ENCODE assay signal across 28 mouse cellular contexts in genomic region chr14:33903199-33903598, GRCm38 (mm10). TPM values are rescaled to one million over a fixed set of nuclear protein-coding genes. Genes with fewer than 3 reads are reported as not detected.
A peak's percentile ranks its signal among the peaks of the same experiment; 100 is the strongest.
DNase-seq lines count a peak whose midpoint lies in the region; ATAC-seq lines count a peak whose summit lies in the region.
"Had no signal": no experiment of that assay in that cellular context is flagged by ENCODE, and none has a peak within 500 bp of the region (broad histone marks: within the 10 kb centered on the region; RNA-seq: fewer than 3 reads in every experiment).

No protein-coding gene starts in this region.

- WGBS in heart, embryonic 11.5 days (ENCODE audit: insufficient replicate concordance), result 72% methylated on average over 1 of the region's 1 CpGs

- no peaks in the 10 kb centered on the region for H3K4me1 ChIP-seq in heart, embryonic 11.5 days (ENCODE audit: control insufficient read depth, insufficient read depth, low read length)
- H3K4me1 ChIP-seq: embryonic facial prominence, embryonic 10.5 days; embryonic facial prominence, embryonic 12.5 days; forebrain, embryonic 13.5 days; forebrain, embryonic 15.5 days had no signal

- no peak overlapping the region for H3K4me2 ChIP-seq in heart, embryonic 11.5 days
- H3K4me2 ChIP-seq: embryonic facial prominence, embryonic 12.5 days; forebrain, embryonic 13.5 days; forebrain, embryonic 15.5 days had no signal

- no peaks in the 10 kb centered on the region for H3K27me3 ChIP-seq in heart, embryonic 11.5 days (ENCODE audit: control insufficient read depth, insufficient read depth, low read length)
- H3K27me3 ChIP-seq: embryonic facial prominence, embryonic 12.5 days; forebrain, embryonic 13.5 days; forebrain, embryonic 15.5 days had no signal

- H3K27ac ChIP-seq in heart, embryonic 11.5 days (ENCODE audit: low read depth, low read length), result no peak overlapping the region
- H3K27ac ChIP-seq: embryonic facial prominence, embryonic 10.5 days; embryonic facial prominence, embryonic 12.5 days; forebrain, embryonic 13.5 days; forebrain, embryonic 15.5 days had no signal

- DNase-seq in gastrocnemius, adult 18-20 months (ENCODE audit: low spot score), result peak; percentile 14
- DNase-seq in gastrocnemius, postnatal 10 days, result no peak
- peak; percentile 87 for DNase-seq in heart, adult 11 months
- DNase-seq in 3T3-L1 (ENCODE audit: low read depth, low spot score), result peak; percentile 8
- DNase-seq in skeletal muscle tissue, adult 2 months (ENCODE audit: low read depth, low spot score), result peak; percentile 60
- DNase-seq in natural killer cell, adult 2 months (ENCODE audit: low spot score in 2 of 2), result no peak
- DNase-seq: adrenal gland, adult 8-10 months; adrenal gland, postnatal 14 days; cerebellum, adult 11-12 months; cerebellum, adult 2 months; cerebellum, adult 9-10 months; cerebellum, postnatal 10 days; cerebellum, postnatal 25 days had no signal

- no peaks in the 10 kb centered on the region for H3K36me3 ChIP-seq in heart, embryonic 11.5 days (ENCODE audit: control insufficient read depth, insufficient read depth, low read length)
- H3K36me3 ChIP-seq: embryonic facial prominence, embryonic 10.5 days; embryonic facial prominence, embryonic 12.5 days; forebrain, embryonic 15.5 days had no signal

- no peak for ATAC-seq in heart, embryonic 11.5 days (replicated peaks; ENCODE audit: insufficient number of reproducible peaks, low FRiP score, low TSS enrichment)
- ATAC-seq: activated CD4-positive, CD25-positive, alpha-beta regulatory T cell, adult 4 months; forebrain, embryonic 13.5 days; forebrain, embryonic 15.5 days; Patski had no signal

- H3K4me3 ChIP-seq in heart, embryonic 11.5 days (ENCODE audit: low read depth, low read length), result no peak overlapping the region
- H3K4me3 ChIP-seq: embryonic facial prominence, embryonic 10.5 days; embryonic facial prominence, embryonic 12.5 days; forebrain, embryonic 13.5 days; forebrain, embryonic 15.5 days had no signal

- H3K9ac ChIP-seq in heart, embryonic 11.5 days (ENCODE audit: low read depth, low read length), result no peak overlapping the region
- H3K9ac ChIP-seq: embryonic facial prominence, embryonic 12.5 days; forebrain, embryonic 13.5 days; forebrain, embryonic 15.5 days had no signal

- no peaks in the 10 kb centered on the region for H3K9me3 ChIP-seq in heart, embryonic 11.5 days (replicated peaks; ENCODE audit: control insufficient read depth, low read length)
- H3K9me3 ChIP-seq: embryonic facial prominence, embryonic 10.5 days; embryonic facial prominence, embryonic 12.5 days; forebrain, embryonic 13.5 days; forebrain, embryonic 15.5 days had no signal

RNA-seq across cellular contexts. Expression of gene Gdf10, which starts 20.2 kb away (rescaled TPM):
- total RNA-seq in gastrocnemius, adult 18-20 months (2021), result 1 to 10 TPM; 1.2 TPM
- total RNA-seq in gastrocnemius, postnatal 10 days (2021), result 1 to 10 TPM; 4.1 to 5.0 TPM
- 2.1 and 2.2 TPM in 2 replicates for polyA plus RNA-seq in heart, embryonic 11.5 days (2014; fragmentation: Nextera tagmentation; extraction: Ambion mirVana)
- total RNA-seq: ES-E14, MEL had no signal
- polyA plus RNA-seq: activated CD4-positive, CD25-positive, alpha-beta regulatory T cell, adult 4 months; C2C12; Patski had no signal

RNA-seq across cellular contexts. Expression of gene Gdf2, which starts 37.6 kb away (rescaled TPM):
- not detected for total RNA-seq in gastrocnemius, adult 18-20 months (2021)
- not detected for total RNA-seq in gastrocnemius, postnatal 10 days (2021)
- 0.51 and 0.64 TPM in 2 replicates for polyA plus RNA-seq in heart, embryonic 11.5 days (2014; fragmentation: Nextera tagmentation; extraction: Ambion mirVana)
- total RNA-seq: adrenal gland, adult 8-10 months; adrenal gland, postnatal 36 days; ES-E14; MEL had no signal
- polyA plus RNA-seq: activated CD4-positive, CD25-positive, alpha-beta regulatory T cell, adult 4 months; C2C12; cortical plate, adult 2 months; embryonic facial prominence, embryonic 10.5 days; embryonic facial prominence, embryonic 12.5 days; embryonic facial prominence, embryonic 14.5 days; forebrain, embryonic 11.5 days; forebrain, embryonic 13.5 days; forebrain, embryonic 15.5 days; Patski had no signal

RNA-seq across cellular contexts. Expression of gene Rbp3, which starts 50.6 kb away (rescaled TPM):
- total RNA-seq in gastrocnemius, adult 18-20 months (2021), result not detected
- total RNA-seq in gastrocnemius, postnatal 10 days (2021), result not detected
- polyA plus RNA-seq in heart, embryonic 11.5 days (2014; fragmentation: Nextera tagmentation; extraction: Ambion mirVana), result 0.03 and 0.24 TPM in 2 replicates
- total RNA-seq: adrenal gland, adult 18-20 months; adrenal gland, adult 8-10 months; adrenal gland, postnatal 14 days; adrenal gland, postnatal 36 days; ES-E14; MEL had no signal
- polyA plus RNA-seq: activated CD4-positive, CD25-positive, alpha-beta regulatory T cell, adult 4 months; C2C12; cerebellum, adult 2 months; cortical plate, adult 2 months; embryonic facial prominence, embryonic 14.5 days; forebrain, embryonic 11.5 days; forebrain, embryonic 13.5 days; Patski had no signal

Comparison
In these comparisons a context has a peak if more than half of its experiments do, and no peak if none do; other contexts are left out.
1. DNase-seq: peak in gastrocnemius, adult 18-20 months (single experiment), heart, adult 11 months (single experiment), 3T3-L1 (single experiment) and skeletal muscle tissue, adult 2 months (single experiment); none in gastrocnemius, postnatal 10 days (single experiment) and natural killer cell, adult 2 months (0 of 2).